Mouse (Mus musculus) testis, adult 2 months (tissue): Measurements from ENCODE around the gene Srp14. TPM values are rescaled to one million over a fixed set of nuclear protein-coding genes. Genes with fewer than 3 reads are reported as not detected.

Experiments used
- H3K27ac ChIP-seq: fragments of 200-500 bp; 2 replicates; pipeline ENCODE4 v1.5.1; 2012; ENCODE audit warnings: low read depth, low read length; ENCODE audit not compliant: control insufficient read depth, insufficient read depth
- H3K27me3 ChIP-seq: fragments of 200-500 bp; 2 replicates; pipeline ENCODE4 v1.6.1; 2012; ENCODE audit warnings: mild to moderate bottlenecking, low read length, moderate library complexity; ENCODE audit not compliant: control insufficient read depth, insufficient read depth
- H3K36me3 ChIP-seq: fragments of 200-500 bp; 2 replicates; pipeline ENCODE4 v1.6.1; 2012; ENCODE audit warnings: mild to moderate bottlenecking, low read length; ENCODE audit not compliant: control insufficient read depth, insufficient read depth
- H3K4me1 ChIP-seq: fragments of 200-500 bp; 2 replicates; pipeline ENCODE4 v1.6.1; 2012; ENCODE audit warnings: low read length; ENCODE audit not compliant: control insufficient read depth, insufficient read depth
- H3K4me3 ChIP-seq: fragments of 200-500 bp; 2 replicates; pipeline ENCODE4 v1.5.1; 2012; ENCODE audit warnings: low read depth, mild to moderate bottlenecking, low read length, moderate library complexity, mixed read lengths; ENCODE audit not compliant: control insufficient read depth
- CTCF ChIP-seq: fragments of 200-500 bp; IDR thresholded peaks from 2 replicates; pipeline ENCODE4 v1.5.1; 2012; ENCODE audit warnings: low read depth, mild to moderate bottlenecking, inconsistent platforms, low read length, moderate library complexity; ENCODE audit not compliant: control insufficient read depth, insufficient read depth, insufficient replicate concordance
- POLR2A ChIP-seq: fragments of 200-500 bp; IDR thresholded peaks from 2 replicates; pipeline ENCODE4 v1.6.1; 2012; ENCODE audit warnings: low read depth, mild to moderate bottlenecking, inconsistent platforms, low read length, moderate library complexity; ENCODE audit not compliant: control insufficient read depth
- polyA plus RNA-seq: library from polyadenylated mRNA; depleted of rRNA; stranded (reverse); fragments of >200 nt; gene quantifications from 2 replicates; pipeline ENCODE4 v1.2.3, GENCODE M21; 2012; rRNA removed

The Srp14 gene
- 159 and 160 TPM in 2 replicates for polyA plus RNA-seq

DNA sequence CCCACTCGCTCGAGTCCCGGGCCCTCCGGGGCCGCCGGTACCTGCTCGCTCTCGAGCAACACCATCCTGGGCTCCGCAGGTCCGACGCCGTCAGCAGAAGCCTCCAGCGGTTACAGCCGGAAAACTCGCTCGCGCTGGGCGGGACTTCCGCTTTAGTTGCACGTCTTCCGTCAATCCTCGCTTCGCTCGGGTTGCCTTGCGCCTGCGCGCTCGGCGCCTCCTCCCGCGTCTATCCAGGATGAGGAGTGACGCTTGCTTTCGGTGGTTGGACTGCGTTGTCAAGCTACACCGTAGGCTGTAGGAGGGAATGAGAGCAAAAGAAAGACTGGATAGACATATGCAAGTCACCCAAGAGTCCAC lies at the start of gene Srp14:
Srp14 (minus strand) TSS at position 162 of the 360 bp plus-strand sequence.
- H3K4me3 ChIP-seq, result peak within 1 kb of the TSS; percentile 97

DNA sequence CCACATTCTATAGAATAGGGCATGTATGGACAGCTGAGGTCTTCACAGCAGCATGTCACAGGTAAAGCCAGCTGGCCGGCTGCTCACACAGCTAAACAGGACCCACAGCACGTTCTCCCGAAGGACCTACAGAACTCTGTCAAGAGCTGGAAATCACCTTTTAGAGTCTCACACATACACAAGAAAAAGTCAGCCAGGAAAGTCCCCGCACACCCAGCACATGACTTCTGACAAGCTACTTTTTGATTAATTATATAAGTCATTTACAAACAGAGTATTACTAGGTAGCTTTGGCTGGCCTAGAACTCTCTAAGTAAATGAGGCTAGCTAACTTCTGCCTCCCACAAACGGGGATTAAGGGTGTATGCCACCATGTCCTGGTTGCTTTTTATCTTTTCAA lies 47.0 kb upstream of the Srp14 start:
- H3K27ac ChIP-seq, result no peak overlapping the region
- H3K4me3 ChIP-seq, result no peak overlapping the region
- H3K4me1 ChIP-seq, result peaks cover under 1% of the 10 kb centered on the region
- no peaks in the 10 kb centered on the region for H3K36me3 ChIP-seq
- no peaks in the 10 kb centered on the region for H3K27me3 ChIP-seq
- TF ChIP-seq POLR2A (no peak), CTCF (no peak)

More for the DNA sequence above, at the start of gene Srp14:
- H3K27ac ChIP-seq, result peak within 1 kb of the TSS; percentile 94
- TF ChIP-seq POLR2A (peak; percentile 99), CTCF (no peak; the same call in 1 of the 2 replicates)
- H3K4me1 ChIP-seq, result peaks cover 5% of the 10 kb centered on the region
- no peaks in the 10 kb centered on the region for H3K36me3 ChIP-seq
- no peaks in the 10 kb centered on the region for H3K27me3 ChIP-seq

- Histone ChIP-seq H3K4me1 (peaks cover 3% of the 10 kb centered on the region; the same call in 1 of the 2 replicates), H3K36me3 (no peaks in the 10 kb centered on the region), H3K27ac (no peak overlapping the region), H3K27me3 (no peaks in the 10 kb centered on the region), H3K4me3 (no peak overlapping the region)
- no peak for TF ChIP-seq CTCF
- TF ChIP-seq POLR2A, result no peak
Measured at GRCm38 (mm10) chr2:118524811-118525210, 45.3 kb upstream of the Srp14 start.

- H3K27me3 ChIP-seq, result no peaks in the 10 kb centered on the region
- no peak overlapping the region for H3K27ac ChIP-seq
- H3K36me3 ChIP-seq, result no peaks in the 10 kb centered on the region
- TF ChIP-seq CTCF (no peak), POLR2A (no peak)
- peaks cover 3% of the 10 kb centered on the region; the same call in 1 of the 2 replicates for H3K4me1 ChIP-seq
- H3K4me3 ChIP-seq, result no peak overlapping the region
Measured at GRCm38 (mm10) chr2:118523163-118523730, 43.7 kb upstream of the Srp14 start.

DNA sequence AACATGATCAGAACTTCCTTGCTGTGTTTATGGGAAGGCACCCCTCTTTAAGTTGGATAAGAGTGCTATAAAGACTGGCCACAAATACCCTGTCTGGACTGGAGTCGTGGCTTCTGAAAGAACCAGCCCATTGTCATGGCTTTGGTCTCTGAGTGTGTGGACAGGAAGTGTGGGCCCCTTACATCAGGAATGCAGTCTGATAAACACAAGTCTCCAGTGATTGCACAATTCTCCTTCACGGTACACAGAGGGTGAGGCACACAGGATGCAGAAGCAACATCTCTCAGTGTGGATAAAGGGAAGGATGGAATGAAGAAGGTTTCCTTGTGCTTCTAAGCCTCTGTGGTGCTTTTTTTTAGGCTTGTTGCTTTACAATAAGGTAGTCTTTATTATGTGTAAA lies 42.8 kb upstream of the Srp14 start:
- no peak for TF ChIP-seq CTCF
- Histone ChIP-seq H3K27ac (no peak overlapping the region), H3K27me3 (no peaks in the 10 kb centered on the region), H3K4me1 (peaks cover 3% of the 10 kb centered on the region; the same call in 1 of the 2 replicates), H3K36me3 (no peaks in the 10 kb centered on the region), H3K4me3 (no peak overlapping the region)

DNA sequence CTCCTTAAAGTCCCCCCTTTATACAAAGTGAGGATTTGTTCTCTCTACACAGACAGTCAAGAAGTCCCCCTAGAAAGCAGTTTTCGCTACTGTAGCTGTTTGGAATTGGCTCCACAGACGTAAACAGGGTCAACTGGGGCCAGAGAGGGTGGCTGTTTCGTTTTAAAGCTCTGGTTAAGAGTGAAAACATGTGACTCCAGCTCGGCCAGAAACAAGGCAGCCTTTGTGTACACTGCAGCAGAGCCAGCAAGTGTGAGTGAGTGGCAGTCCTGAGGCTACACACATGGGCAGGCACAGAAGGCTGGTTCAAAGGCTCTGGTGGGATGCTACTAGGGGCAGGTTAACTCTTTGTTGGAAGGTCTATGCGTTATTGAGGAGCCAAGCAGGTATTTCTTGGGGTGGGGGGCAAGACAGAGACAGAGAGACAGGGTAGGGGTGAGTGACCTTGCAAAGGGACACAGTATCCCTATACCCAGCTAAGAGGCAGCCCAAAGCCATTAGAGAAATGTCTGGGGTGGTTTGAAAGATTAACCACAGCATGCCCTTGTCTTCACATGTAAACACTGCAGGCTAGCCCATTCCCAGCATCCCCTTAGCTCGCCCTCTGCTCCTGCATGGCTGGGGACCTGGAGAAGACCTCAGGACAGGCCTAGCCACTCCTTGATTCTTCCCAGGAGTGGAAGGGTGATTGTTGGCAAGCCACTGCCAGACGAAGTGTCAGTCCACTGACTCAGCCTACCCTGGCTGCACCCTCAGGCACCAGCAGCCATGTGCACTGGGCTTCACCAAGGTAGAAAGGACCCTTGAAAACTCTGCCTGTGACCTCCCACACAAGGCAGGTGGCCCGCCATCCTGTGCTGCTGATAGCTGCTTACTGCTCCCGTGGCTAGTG lies 40.8 kb upstream of the Srp14 start:
- no peak overlapping the region for H3K4me3 ChIP-seq
- peaks cover 3% of the 10 kb centered on the region; the same call in 1 of the 2 replicates for H3K4me1 ChIP-seq
- H3K27me3 ChIP-seq, result no peaks in the 10 kb centered on the region
- peak overlapping the region; percentile 1; the same call in 1 of the 2 replicates for H3K27ac ChIP-seq
- no peaks in the 10 kb centered on the region for H3K36me3 ChIP-seq
- TF ChIP-seq POLR2A, result no peak
- no peak for TF ChIP-seq CTCF
